Mouse (Mus musculus) spleen, adult 2 months (tissue): Measurements from ENCODE around the gene Aldh1l1.

Experiments
- CTCF ChIP-seq: fragments of 200-500 bp; IDR thresholded peaks from 2 replicates; pipeline ENCODE4 v1.5.1; 2011; ENCODE audit warnings: mild to moderate bottlenecking, inconsistent platforms; ENCODE audit not compliant: insufficient read depth, insufficient read length, insufficient replicate concordance; ENCODE audit errors: extremely low read depth
- POLR2A ChIP-seq: fragments of 200-500 bp; IDR thresholded peaks from 2 replicates; pipeline ENCODE4 v1.6.1; 2011; ENCODE audit warnings: low read depth, low read length, inconsistent platforms

DNA sequence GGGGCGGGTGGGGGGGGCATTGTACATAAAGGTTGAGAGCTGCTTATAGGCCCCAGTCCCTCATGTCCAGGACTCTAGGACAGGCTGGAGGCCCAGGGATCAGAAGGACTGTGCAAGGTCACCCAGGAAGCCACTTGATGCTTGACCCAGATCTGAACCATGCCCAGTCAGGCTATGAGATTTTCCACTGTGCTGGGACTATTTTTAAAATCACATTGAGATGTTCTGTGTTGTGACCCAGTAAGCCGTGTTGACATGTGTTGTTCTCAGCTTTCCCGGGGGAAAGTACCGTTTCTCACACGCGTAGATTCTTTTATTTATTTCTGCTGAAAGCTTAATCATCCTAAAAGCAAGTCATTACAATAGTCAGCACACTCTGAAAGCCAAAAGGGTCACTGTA, 129.8 kb downstream of the Aldh1l1 start:
- TF ChIP-seq CTCF: no peak
- no peak for TF ChIP-seq POLR2A
